Mouse (Mus musculus): ENCODE data around the gene Dnajc16. TPM values are rescaled to one million over a fixed set of nuclear protein-coding genes. Genes with fewer than 3 reads are reported as not detected.

Gene Dnajc16
- polyA plus RNA-seq, 1 experiment from 2014 or later: 4.3 TPM

- no peak overlapping the region for H3K4me3 ChIP-seq (ENCODE audit: low read depth, low read length)
- H3K27me3 ChIP-seq (ENCODE audit: control insufficient read depth, insufficient read depth, low read length): no peaks in the 10 kb centered on the region
- 76% methylated on average over 10 of the region's 10 CpGs for WGBS
- no peak overlapping the region for H3K27ac ChIP-seq (ENCODE audit: low read depth, low read length)
- no peaks in the 10 kb centered on the region for H3K9me3 ChIP-seq (ENCODE audit: control insufficient read depth, low read length)
- no peak overlapping the region for H3K4me2 ChIP-seq (ENCODE audit: low read depth, low read length, severe bottlenecking)
- no peaks in the 10 kb centered on the region for H3K36me3 ChIP-seq (ENCODE audit: control insufficient read depth, insufficient read depth, low read length)
- H3K4me1 ChIP-seq (replicated peaks; ENCODE audit: control insufficient read depth, insufficient read depth, low read length): 0 out of 2 replicates have a peak, but pooled peaks cover 1% of the 10 kb centered on the region
- DNase-seq (ENCODE audit: low spot score) (no peak), ATAC-seq (replicated peaks; ENCODE audit: low FRiP score) (no peak)
- H3K9ac ChIP-seq (ENCODE audit: low read length): no peak overlapping the region
Observed at GRCm38 (mm10) chr4:141822089-141822488, 31.4 kb upstream of the Dnajc16 start.

- H3K36me3 ChIP-seq (ENCODE audit: control insufficient read depth, insufficient read depth, low read length): no peaks in the 10 kb centered on the region
- H3K27ac ChIP-seq (ENCODE audit: low read depth, low read length): no peak overlapping the region
- ATAC-seq (replicated peaks; ENCODE audit: low FRiP score) (no peak), DNase-seq (ENCODE audit: low spot score) (no peak)
- no peak overlapping the region for H3K4me3 ChIP-seq (ENCODE audit: low read depth, low read length)
- 81% methylated on average over 3 of the region's 3 CpGs for WGBS
- H3K27me3 ChIP-seq (ENCODE audit: control insufficient read depth, insufficient read depth, low read length): no peaks in the 10 kb centered on the region
- no peaks in the 10 kb centered on the region for H3K9me3 ChIP-seq (ENCODE audit: control insufficient read depth, low read length)
- no peak overlapping the region for H3K4me2 ChIP-seq (ENCODE audit: low read depth, low read length, severe bottlenecking)
- 0 out of 2 replicates have a peak, but pooled peaks cover 2% of the 10 kb centered on the region for H3K4me1 ChIP-seq (replicated peaks; ENCODE audit: control insufficient read depth, insufficient read depth, low read length)
- no peak overlapping the region for H3K9ac ChIP-seq (ENCODE audit: low read length)
Observed at GRCm38 (mm10) chr4:141821178-141821577, 30.4 kb upstream of the Dnajc16 start.

GRCm38 (mm10) chr4:141819316-141819715 is 28.6 kb upstream of the Dnajc16 start:
- ATAC-seq (replicated peaks; ENCODE audit: low FRiP score): no peak
- no peaks in the 10 kb centered on the region for H3K36me3 ChIP-seq (ENCODE audit: control insufficient read depth, insufficient read depth, low read length)
- no peak for DNase-seq (ENCODE audit: low spot score)
- WGBS: 89% methylated on average over 7 of the region's 7 CpGs
- no peak overlapping the region for H3K27ac ChIP-seq (ENCODE audit: low read depth, low read length)
- no peaks in the 10 kb centered on the region for H3K27me3 ChIP-seq (ENCODE audit: control insufficient read depth, insufficient read depth, low read length)
- H3K9ac ChIP-seq (ENCODE audit: low read length): no peak overlapping the region
- H3K4me3 ChIP-seq (ENCODE audit: low read depth, low read length): no peak overlapping the region
- H3K9me3 ChIP-seq (ENCODE audit: control insufficient read depth, low read length): no peaks in the 10 kb centered on the region
- 0 out of 2 replicates have a peak, but pooled peaks cover 2% of the 10 kb centered on the region for H3K4me1 ChIP-seq (replicated peaks; ENCODE audit: control insufficient read depth, insufficient read depth, low read length)
- H3K4me2 ChIP-seq (ENCODE audit: low read depth, low read length, severe bottlenecking): no peak overlapping the region

- Histone ChIP-seq H3K27me3 (ENCODE audit: control insufficient read depth, insufficient read depth, low read length) (no peaks in the 10 kb centered on the region), H3K27ac (ENCODE audit: low read depth, low read length) (no peak overlapping the region), H3K36me3 (ENCODE audit: control insufficient read depth, insufficient read depth, low read length) (no peaks in the 10 kb centered on the region), H3K4me2 (ENCODE audit: low read depth, low read length, severe bottlenecking) (no peak overlapping the region), H3K4me3 (ENCODE audit: low read depth, low read length) (no peak overlapping the region), H3K9me3 (ENCODE audit: control insufficient read depth, low read length) (no peaks in the 10 kb centered on the region), H3K9ac (ENCODE audit: low read length) (no peak overlapping the region), H3K4me1 (replicated peaks; ENCODE audit: control insufficient read depth, insufficient read depth, low read length) (0 out of 2 replicates have a peak, but pooled peaks cover 2% of the 10 kb centered on the region)
- WGBS: 90% methylated on average over 13 of the region's 13 CpGs
- DNase-seq (ENCODE audit: low spot score) (no peak), ATAC-seq (replicated peaks; ENCODE audit: low FRiP score) (no peak)
Observed at GRCm38 (mm10) chr4:141818861-141819260, 28.1 kb upstream of the Dnajc16 start.

GRCm38 (mm10) chr4:141817706-141818105 is 27.0 kb upstream of the Dnajc16 start:
- DNase-seq (ENCODE audit: low spot score) (no peak), ATAC-seq (replicated peaks; ENCODE audit: low FRiP score) (no peak)
- Histone ChIP-seq H3K9me3 (ENCODE audit: control insufficient read depth, low read length) (no peaks in the 10 kb centered on the region), H3K4me1 (replicated peaks; ENCODE audit: control insufficient read depth, insufficient read depth, low read length) (0 out of 2 replicates have a peak, but pooled peaks cover 2% of the 10 kb centered on the region), H3K4me2 (ENCODE audit: low read depth, low read length, severe bottlenecking) (no peak overlapping the region), H3K36me3 (ENCODE audit: control insufficient read depth, insufficient read depth, low read length) (no peaks in the 10 kb centered on the region), H3K9ac (ENCODE audit: low read length) (no peak overlapping the region), H3K27me3 (ENCODE audit: control insufficient read depth, insufficient read depth, low read length) (no peaks in the 10 kb centered on the region), H3K4me3 (ENCODE audit: low read depth, low read length) (no peak overlapping the region), H3K27ac (ENCODE audit: low read depth, low read length) (no peak overlapping the region)
- 47% methylated on average over 10 of the region's 10 CpGs for WGBS

GRCm38 (mm10) chr4:141816776-141817655 is 26.3 kb upstream of the Dnajc16 start:
- Histone ChIP-seq H3K27ac (ENCODE audit: low read depth, low read length) (no peak overlapping the region), H3K9ac (ENCODE audit: low read length) (no peak overlapping the region), H3K36me3 (ENCODE audit: control insufficient read depth, insufficient read depth, low read length) (no peaks in the 10 kb centered on the region), H3K4me1 (replicated peaks; ENCODE audit: control insufficient read depth, insufficient read depth, low read length) (0 out of 2 replicates have a peak, but pooled peaks cover 2% of the 10 kb centered on the region), H3K4me2 (ENCODE audit: low read depth, low read length, severe bottlenecking) (no peak overlapping the region), H3K4me3 (ENCODE audit: low read depth, low read length) (no peak overlapping the region), H3K9me3 (ENCODE audit: control insufficient read depth, low read length) (no peaks in the 10 kb centered on the region), H3K27me3 (ENCODE audit: control insufficient read depth, insufficient read depth, low read length) (no peaks in the 10 kb centered on the region)
- 67% methylated on average over 14 of the region's 14 CpGs for WGBS
- no peak for DNase-seq (ENCODE audit: low spot score)
- no peak for ATAC-seq (replicated peaks; ENCODE audit: low FRiP score)

GRCm38 (mm10) chr4:141816267-141816666 is 25.5 kb upstream of the Dnajc16 start:
- no peak for DNase-seq (ENCODE audit: low spot score)
- no peak overlapping the region for H3K27ac ChIP-seq (ENCODE audit: low read depth, low read length)

GRCm38 (mm10) chr4:141811375-141811774 is 20.6 kb upstream of the Dnajc16 start:
- Histone ChIP-seq H3K36me3 (ENCODE audit: control insufficient read depth, insufficient read depth, low read length) (no peaks in the 10 kb centered on the region; the same call in 1 of the 2 replicates), H3K9ac (ENCODE audit: low read length) (no peak overlapping the region), H3K27ac (ENCODE audit: low read depth, low read length) (no peak overlapping the region), H3K4me1 (replicated peaks; ENCODE audit: control insufficient read depth, insufficient read depth, low read length) (no peaks in the 10 kb centered on the region), H3K4me2 (ENCODE audit: low read depth, low read length, severe bottlenecking) (no peak overlapping the region), H3K9me3 (ENCODE audit: control insufficient read depth, low read length) (no peaks in the 10 kb centered on the region), H3K4me3 (ENCODE audit: low read depth, low read length) (no peak overlapping the region), H3K27me3 (ENCODE audit: control insufficient read depth, insufficient read depth, low read length) (no peaks in the 10 kb centered on the region)
- WGBS: 94% methylated on average over 7 of the region's 7 CpGs
- ATAC-seq (replicated peaks; ENCODE audit: low FRiP score) (no peak), DNase-seq (ENCODE audit: low spot score) (no peak)

More at GRCm38 (mm10) chr4:141816267-141816666, 25.5 kb upstream of the Dnajc16 start:
- 89% methylated on average over 7 of the region's 7 CpGs for WGBS
- H3K9ac ChIP-seq (ENCODE audit: low read length): no peak overlapping the region
- no peaks in the 10 kb centered on the region for H3K9me3 ChIP-seq (ENCODE audit: control insufficient read depth, low read length)
- no peak for ATAC-seq (replicated peaks; ENCODE audit: low FRiP score)
- 0 out of 2 replicates have a peak, but pooled peaks cover 2% of the 10 kb centered on the region for H3K4me1 ChIP-seq (replicated peaks; ENCODE audit: control insufficient read depth, insufficient read depth, low read length)
- no peaks in the 10 kb centered on the region for H3K27me3 ChIP-seq (ENCODE audit: control insufficient read depth, insufficient read depth, low read length)
- H3K4me3 ChIP-seq (ENCODE audit: low read depth, low read length): no peak overlapping the region
- H3K36me3 ChIP-seq (ENCODE audit: control insufficient read depth, insufficient read depth, low read length): no peaks in the 10 kb centered on the region
- no peak overlapping the region for H3K4me2 ChIP-seq (ENCODE audit: low read depth, low read length, severe bottlenecking)

All from forebrain, embryonic 11.5 days (tissue).